Mouse (Mus musculus) liver, embryonic 14.5 days (tissue): Measurements from ENCODE around the gene Mbnl1.

ENCODE experiments used
- CTCF ChIP-seq: IDR thresholded peaks from 2 replicates; pipeline ENCODE4 v1.5.1; 2016; ENCODE audit warnings: antibody characterized with exemption, low read depth, control low read depth
- EP300 ChIP-seq: IDR thresholded peaks from 2 replicates; pipeline ENCODE4 v1.6.1; 2016; ENCODE audit warnings: antibody characterized with exemption, low read depth

- TF ChIP-seq CTCF (no peak), EP300 (no peak)
These were observed 166.5 kb downstream of the Mbnl1 start for GRCm38 (mm10) chr3:60639135-60639534.
